Mouse (Mus musculus) kidney, postnatal 4 days (tissue): ENCODE measurements at regions not wholly inside any gene's neighbourhood (a gene's known extent, or its start where the extent isn't known, plus 50 kb on each side); places are given as distances from the start of the nearest gene placed in this dataset.
"Not testable (repeated sequence)": the region's sequence is repeated elsewhere in the genome, so short reads cannot be mapped to it uniquely, and the experiment has no call there.

Experiments used
- DNase-seq, 2 experiments: peaks; one replicate each; pipeline ENCODE4 v3.0.0; 2021; ENCODE audit warnings: mixed read lengths in 2 of 2

DNA sequence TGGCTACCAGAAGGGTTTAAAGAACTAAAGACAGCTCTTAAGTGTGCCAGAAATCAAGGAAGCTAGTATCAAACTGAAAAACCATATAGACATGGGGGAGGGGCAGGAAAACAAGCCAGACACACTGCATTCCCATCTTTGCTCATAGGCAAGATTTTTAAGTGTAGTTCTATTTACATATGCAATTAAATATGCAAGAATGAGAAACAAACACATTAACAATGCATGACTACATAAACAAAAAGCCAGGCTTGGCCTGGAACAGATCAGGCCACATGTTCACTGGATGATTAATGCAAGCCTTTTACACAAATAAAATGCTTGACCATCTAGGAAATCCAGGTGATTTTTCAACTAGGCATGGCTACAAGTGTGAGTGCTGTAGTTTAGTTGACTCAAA is 798.0 kb downstream of the Cypt12 start:
- no peak for DNase-seq

DNA sequence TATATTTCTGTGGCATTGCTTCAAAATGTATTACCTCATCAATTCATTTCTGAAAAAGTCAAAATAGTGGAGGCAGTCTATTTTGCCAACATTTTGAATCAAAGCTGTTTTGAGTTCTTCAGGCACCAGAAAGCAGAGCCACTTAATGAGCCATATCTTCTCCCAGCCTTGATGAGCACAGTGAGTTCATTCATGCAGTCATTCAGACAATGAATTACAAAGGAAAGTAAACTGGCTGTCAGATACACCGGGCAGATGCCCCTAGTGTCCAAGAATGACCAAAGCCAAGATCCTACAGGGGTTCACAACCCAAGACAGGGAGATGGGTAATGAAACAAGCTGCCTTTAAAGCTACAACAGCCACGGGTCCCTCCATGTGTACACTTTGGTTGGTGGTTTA is 798.7 kb downstream of the Cypt12 start:
- no peak for DNase-seq

DNA sequence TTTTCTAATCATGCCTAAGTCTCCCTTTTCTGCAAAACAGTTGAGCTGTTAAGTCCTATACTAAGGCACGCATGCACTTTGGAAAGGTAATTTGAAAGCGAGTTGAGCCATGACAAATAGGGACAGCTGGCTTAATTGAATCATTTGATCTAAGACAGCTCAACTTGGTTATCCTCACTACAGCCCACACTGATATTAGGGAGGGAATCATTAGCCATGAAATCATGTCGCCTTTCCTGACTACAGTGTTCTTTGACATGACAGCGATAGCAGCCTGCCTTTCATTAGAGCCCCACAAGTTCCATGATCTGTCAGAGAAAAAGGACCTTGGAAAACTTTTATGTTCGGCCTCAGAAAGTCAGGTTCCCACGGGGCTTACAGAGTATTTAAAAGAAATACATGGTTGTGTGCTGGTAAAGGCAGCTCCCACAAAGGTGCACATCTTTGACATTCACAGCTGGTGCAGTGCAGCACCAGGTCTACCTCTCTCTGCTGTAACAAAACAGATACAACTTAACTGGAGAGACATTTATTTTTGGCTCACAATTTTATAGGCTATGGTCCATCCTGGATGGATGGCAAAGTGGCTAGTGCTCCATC is 803.5 kb downstream of the Cypt12 start:
- DNase-seq: no peak

DNA sequence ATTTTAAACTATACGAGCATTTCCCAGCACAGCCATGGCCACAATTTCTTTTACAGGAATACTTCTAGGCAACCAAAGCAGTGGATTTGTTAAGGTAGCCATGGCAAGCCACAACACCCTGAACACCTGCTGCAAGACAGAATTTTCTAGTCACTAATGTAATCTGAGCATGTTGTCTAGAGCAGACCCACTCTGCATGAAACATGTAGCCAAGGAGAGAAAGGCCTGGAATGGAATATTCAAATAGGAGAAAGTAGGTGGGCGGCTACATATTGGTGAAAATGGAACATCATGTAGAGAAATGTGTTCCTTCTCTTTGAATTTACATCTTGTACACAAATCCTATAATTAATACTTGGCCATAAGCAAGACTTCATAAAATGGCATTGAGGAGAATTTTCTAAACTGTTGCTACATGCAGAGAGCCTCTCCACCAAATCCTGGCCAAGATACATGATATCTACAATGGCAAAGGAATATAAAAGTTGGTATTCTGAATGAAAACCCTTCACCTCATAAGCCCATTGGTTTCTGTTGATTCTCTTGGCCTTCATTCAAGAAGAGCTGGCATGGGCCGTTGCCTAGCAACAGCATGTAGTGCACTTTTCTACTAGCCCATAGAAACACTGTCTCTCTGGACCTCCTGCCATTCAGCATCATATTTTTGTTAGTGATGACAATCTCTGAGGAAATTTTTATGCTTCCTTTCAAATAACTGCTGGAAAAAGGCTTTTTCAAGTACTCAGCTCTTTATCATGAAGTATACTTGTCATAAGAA is 816.3 kb downstream of the Cypt12 start:
- DNase-seq: peak in 1 of 2 experiments; percentile 10

DNA sequence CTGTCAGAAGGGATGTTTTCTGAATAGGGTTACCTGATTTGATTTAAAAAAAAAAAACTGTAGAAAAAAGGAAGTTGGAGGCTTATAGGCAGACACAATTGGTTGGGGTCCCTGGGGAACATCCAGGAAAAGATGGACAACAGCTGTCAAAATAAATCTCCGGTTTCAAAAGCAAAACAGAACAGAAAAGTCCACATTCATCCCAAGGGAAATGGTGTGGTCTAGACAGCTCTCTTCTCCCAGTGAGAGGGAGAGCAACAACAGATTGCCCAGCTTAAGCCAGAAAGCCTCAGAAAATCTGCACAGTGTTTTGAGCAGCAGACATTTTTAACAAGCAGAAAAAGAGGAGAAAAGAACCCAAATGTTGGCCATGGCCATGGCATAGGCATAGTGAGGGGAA is 830.3 kb downstream of the Cypt12 start:
- DNase-seq: no peak

DNA sequence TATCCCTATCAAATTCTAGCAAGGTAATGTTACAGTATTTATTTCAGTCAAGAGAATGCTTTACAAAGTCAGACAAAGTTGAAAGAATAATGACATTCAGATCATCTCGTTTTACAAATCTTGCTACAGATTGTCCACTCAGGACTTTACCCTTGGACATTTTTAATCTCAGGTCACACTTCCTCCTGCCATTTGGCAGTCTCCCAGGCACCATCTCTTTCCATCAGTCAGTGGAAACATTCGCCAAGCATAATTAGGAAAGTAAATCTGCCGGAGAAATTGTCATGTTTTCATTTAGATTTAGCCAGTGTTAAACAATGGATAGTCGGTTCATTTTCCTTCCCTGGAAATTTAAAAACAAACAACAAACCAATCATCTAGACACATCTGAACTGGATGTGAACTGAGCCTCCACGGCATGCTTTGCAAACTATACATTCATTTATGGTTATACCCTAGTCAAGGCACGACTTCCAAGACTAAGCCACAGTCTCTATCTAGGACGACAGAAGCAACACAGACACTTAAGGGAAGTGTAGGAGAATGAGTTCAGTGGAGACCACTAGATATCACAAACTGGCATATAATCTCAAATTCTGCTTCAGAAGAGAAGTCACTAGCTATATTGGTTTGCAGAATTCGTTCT is 839.4 kb downstream of the Cypt12 start:
- DNase-seq: peak; percentile 38 to 50

DNA sequence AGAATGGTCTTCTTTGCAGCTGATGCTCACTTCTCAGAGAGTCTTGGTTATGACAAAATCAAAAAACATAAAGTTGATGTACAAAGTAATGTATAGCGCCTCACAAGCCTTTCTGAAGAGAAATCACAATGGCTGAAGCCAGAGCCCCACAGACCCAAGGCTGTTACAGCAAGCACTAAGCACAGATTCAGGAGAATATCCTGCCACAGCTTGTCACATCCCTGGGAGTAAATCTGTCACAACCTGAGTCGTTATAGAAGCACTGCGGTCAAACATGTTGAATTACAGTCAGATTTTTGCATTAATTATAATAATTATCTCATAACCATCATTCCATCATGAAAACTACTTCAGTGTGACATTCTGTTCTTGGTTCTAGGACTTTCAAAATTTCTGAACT is 825.7 kb downstream of the 1700064H15Rik start:
- no peak for DNase-seq

DNA sequence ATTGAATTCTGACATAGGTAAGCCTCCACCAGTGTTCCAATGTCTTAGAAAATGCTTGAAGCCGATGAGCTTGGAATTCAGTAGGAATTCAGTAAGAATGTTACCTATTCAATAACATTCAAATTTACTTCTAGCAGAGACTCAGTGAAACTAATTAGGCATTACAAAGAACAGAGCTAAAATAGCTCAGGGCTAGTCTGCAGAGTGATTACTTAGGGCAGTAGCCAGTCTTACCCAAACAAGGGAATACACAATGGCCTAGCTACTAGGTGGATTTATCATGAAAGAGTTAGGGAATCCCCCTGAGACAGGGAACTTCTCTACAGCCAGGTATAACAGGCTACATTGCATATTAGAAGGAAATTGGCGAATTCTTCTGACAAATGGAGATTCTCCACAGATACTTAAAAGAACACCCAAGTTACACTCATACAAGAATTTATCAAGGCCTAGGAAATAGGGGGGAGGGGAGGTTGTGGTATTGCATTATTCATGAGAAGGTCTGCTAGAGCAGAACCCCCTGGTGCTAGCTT is 799.6 kb downstream of the 1700064H15Rik start:
- DNase-seq: not testable (repeated sequence)

DNA sequence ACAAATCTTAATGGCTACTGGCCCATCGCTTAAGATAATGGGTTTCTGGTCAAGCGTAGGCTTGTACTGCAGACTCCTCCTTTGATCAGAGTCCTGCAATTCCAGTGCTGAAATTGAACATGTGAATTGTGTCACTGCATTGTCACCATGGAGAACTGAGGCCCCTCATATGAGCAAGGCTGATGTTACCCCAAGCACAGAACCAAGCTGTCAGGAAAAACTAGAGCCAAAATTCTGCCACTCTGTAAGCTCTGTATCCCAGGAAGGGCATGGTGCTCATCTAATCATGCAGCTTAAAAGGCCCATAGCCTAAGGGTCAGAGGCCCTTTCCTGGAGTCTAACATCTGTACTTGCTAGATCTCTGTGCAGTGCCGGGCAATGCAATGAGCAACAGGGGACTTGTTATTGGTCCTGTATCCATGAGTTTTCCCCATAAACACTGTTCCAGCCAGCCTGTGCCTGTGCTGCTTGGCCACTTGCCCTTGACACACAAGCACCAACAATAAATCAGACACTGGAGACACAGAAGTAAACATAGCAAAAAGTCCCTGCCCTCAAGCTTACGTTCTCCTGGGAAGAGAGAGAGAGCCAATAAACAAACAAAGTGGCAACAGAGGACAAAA is 760.2 kb downstream of the 1700064H15Rik start:
- DNase-seq: peak; percentile 12 to 27

DNA sequence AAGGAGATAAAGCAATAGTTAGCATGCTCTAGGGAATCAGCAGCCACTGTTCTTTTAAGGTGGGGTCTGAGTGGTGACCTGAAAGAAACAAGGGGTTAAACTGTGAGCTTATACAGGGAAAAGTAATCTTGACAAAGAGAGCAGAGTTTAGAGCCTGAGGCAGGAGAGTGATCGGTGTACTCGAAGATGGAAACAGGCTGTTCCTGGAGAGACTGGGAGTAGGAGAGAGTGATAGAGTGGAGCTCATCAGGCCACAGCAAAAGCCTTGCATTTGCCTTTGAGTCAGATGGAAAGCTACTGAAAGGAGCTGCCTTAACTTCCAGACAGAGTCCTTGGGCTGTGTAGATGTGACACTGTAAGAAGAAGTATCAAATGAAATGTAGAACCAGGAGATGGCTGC is 759.7 kb downstream of the 1700064H15Rik start:
- DNase-seq: no peak

DNA sequence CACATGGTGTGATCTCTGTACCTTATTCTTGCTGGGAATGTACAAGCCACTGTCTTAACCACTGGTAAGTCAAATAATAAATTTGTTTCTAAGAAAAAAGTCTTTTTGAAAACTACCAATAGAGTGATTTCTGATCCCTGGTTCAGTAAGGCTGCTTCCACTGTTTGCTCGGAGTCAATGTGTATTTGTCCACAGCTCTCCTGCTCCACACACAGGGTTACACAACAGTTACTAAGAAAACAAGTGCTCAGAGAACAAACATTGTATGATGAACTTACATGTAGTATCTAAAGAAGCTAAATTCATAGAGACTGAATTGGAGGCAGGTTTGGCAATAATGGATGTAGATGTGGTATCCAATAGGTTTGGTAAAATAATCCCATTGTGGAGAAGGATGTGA is 751.4 kb downstream of the 1700064H15Rik start:
- no peak for DNase-seq

DNA sequence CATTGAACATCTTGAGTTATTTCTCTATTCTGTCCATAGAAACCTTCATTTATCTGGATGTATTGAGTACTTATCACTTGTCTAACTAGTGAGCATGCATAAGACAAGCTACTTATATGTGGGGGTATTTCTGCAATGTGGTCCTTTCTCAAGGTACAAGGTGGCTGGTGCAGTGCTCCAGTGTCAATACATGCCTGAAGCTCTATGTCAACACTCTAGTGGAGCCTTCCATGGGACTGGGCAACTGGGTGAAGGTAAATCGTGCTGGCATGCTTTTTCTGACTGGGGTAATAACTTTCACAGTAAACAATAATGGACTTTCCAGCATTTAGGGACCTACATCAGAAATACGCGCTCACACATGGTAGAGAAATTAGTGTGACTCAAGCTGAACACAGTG is 750.9 kb downstream of the 1700064H15Rik start:
- DNase-seq: no peak

DNA sequence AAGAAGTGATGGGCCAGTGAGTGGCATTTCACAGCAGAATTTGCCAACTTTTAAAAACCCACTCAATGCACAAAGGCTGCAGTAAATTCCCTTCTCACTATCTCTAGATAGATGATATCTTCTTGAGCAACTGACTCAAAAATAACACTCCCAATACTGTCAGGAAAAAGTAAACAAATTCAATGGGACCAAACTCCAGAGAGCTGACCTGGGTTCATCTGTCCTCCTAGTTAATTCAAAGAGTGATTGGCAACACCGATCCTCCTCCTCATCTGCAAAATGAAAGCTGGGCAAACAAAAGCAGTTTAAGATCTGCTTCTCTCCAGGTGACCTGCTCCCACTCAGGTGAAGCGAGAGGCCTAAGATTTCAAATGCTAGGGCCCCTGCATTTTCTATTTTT is 747.3 kb downstream of the 1700064H15Rik start:
- no peak for DNase-seq

DNA sequence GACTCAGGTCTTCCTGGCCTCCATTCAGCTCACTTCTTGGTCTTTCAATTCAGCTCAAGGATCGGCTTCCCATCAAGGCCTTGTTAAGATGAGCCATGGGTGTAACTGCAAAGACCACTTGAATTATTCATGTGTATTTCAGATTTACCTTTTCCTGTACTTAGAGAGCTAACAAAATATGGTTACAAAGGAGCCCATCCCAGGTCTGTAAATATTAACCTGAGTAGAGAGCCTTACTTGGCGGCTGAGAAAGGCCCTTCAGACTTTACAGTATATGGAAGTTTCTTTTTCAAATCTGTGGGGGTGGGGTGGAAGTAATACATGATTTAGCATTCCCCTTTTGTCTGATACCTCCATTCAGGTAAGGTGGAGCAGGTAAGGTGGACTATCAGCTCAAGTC is 735.7 kb downstream of the 1700064H15Rik start:
- no peak for DNase-seq

DNA sequence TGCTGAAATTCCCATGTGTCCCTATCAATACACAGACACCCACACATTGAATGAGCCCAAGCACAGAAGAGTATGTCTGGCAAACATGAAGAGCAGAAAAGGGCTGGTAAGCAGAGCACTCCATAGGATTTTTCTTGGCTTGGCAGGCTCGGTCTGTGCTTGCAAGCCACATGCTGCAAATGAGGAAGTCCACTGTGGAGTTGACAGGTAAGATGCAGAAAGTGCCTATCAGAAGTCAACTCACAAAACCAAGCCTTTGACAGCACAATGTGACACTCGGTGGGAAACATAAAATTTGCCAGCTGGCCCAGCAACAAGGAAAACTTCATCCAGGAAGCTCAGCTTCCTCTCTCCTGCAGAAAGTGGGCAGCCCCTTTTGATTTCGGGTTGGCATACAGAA is 722.7 kb downstream of the 1700064H15Rik start:
- DNase-seq: peak in 1 of 2 experiments; percentile 1

DNA sequence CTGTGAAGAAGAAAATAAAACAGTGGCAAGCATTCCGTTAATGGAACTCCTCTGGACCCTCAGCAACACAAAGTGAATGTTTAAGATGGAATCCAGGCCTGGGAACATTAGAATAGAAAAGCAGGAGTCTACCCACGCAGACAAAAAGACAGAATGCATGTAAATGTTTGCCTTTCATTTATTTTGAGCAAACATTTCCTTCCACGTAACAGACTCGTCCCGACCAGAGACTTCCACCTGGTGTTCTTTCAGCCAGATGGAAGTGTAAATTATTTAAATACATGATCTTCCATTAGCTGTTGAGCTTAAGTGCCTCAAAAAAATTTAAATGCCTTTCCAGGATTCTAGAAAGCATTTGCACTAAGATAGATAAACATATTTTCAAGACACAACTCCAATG is 722.3 kb downstream of the 1700064H15Rik start:
- no peak for DNase-seq

DNA sequence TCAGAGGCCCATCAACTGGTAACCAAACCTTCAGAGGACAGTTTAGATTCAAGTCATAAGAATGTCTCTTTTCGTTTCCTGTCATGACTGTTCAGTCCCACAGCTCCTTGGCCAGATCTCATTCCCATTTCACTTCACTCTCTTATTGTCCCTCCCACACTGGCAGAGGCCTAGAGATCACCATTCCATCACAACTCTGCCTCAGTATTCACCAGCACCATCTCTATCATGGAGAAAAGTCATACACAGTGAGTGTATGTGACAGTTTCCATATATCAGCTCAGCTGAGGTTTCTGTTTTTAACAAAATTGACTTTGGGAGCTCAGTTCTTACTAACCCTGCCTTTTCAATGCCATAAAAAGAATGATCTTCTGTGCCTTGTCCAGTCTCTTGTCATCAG is 719.7 kb downstream of the 1700064H15Rik start:
- no peak for DNase-seq

DNA sequence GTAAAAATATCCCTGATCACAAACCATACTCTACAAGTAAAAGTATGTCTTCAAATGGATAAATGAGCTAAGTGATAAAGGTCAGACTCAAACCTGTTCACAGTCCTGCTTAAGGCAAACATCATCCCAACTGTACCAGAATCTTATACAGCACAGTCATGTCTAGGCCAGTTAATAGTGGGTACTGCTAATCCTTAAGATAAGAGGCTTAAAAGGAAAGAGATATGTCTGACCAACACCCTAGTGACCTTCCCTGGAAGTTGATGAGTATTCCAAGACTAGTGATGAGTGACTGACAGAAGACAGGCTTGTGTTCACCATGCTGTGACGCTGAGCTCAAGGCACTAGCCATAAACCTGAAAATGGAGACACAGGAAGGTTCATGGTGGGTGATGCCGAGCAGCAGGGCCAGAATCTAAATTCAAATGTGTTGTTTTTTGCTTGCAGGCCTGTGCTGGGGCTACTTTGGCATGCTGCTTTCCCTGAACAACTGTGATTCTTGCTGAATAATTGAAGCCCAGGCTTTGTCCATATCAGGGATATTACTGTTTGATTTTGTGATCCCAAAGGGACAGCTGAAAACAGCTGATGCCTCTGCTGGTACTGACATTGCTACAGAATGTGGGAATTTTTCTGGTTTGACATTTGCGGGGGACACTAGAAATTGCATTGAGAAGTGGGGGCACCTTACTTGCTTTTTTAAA is 699.9 kb downstream of the 1700064H15Rik start:
- no peak for DNase-seq

DNA sequence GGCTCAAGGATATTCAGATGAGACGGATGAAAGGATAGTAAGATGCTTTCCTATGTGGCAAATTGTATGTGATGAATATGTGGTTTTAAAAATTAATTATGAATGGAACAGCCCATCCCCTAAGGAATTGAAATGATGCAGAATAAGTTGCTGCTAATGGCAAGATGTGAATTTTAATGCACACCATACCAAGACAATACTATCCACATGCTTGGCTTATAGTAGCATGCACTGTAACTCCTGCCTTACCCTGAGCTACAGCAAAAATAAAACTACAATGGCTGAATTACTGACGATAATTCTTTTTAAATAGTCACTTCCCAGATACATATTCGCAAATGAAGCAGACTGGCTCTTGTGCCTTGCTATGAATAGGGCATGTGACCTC is 699.4 kb downstream of the 1700064H15Rik start:
- no peak for DNase-seq

DNA sequence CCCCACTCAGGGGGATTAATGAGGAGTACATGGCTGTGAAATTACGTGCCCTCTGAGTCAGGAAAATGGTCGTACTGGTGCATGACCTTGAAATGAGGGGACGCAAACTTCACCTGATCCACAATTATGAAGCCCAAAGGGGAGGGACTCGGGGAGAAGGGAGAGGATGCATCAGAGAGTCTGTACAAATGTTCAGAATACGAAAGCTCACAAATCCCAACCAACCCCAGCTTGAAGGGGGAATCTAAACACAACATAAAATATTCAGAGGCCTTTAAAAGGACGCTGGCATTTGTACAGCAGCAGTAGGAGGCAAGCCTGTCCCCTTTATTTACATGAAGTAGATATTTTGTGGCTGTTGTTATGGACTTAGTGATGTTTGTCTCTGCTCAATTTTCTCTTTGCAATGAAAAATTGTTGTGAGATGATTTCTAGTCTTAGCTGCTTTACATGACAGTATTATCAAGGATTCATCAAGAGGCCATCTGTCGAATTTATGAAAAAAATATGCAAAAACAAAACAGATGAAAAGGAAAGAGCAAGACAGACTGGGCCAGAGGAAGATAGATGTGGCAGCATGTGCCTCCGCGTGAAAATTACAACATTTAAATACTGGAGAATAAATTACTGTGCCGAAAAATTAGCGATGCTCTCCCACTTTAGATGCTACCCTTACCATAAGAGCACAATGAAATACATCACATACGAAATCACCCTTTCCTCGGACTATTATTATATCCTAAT is 695.3 kb downstream of the 1700064H15Rik start:
- no peak for DNase-seq

DNA sequence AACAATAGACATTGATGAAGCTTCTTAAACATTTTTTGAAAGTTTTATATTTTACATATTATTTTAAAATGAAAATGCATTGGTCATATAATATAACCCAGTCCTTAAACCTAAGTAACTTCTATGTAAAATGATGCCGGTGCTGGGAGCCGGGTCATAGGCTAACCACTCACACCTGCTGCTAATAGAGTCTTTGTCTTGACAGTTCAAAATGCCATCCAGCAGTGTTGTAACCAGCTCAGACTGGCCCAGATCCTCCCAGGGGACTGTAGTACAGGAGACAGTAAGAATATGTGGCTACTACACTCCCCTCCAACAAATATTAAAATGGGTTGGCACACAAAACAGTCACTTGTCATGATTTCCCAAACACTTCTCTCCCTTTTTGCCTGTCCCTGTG is 693.6 kb downstream of the 1700064H15Rik start:
- DNase-seq: no peak
